In genomic region chr7:141143112-141143511, GRCm38 (mm10) we compare ENCODE assay signal across 8 mouse cellular contexts. TPM values are rescaled to one million over a fixed set of nuclear protein-coding genes. Genes with fewer than 3 reads are reported as not detected.
DNase-seq lines count a peak whose midpoint lies in the region; ATAC-seq lines count a peak whose summit lies in the region.

No protein-coding gene starts in this region.

- 41% methylated on average over 5 of the region's 5 CpGs for WGBS in liver, embryonic 15.5 days (ENCODE audit: insufficient replicate concordance)
- WGBS in heart, embryonic 11.5 days (ENCODE audit: insufficient replicate concordance) = 60% methylated on average over 5 of the region's 5 CpGs

- peaks cover 99% of the 10 kb centered on the region for H3K36me3 ChIP-seq in liver, embryonic 15.5 days (replicated peaks)
- H3K36me3 ChIP-seq in heart, embryonic 11.5 days (ENCODE audit: control insufficient read depth, insufficient read depth, low read length) = peaks cover 10% of the 10 kb centered on the region; the same call in 1 of the 2 replicates

- no peak for ATAC-seq in liver, embryonic 15.5 days (ENCODE audit: insufficient read depth)
- no peak for ATAC-seq in heart, embryonic 11.5 days (replicated peaks; ENCODE audit: insufficient number of reproducible peaks, low FRiP score, low TSS enrichment)

- H3K4me1 ChIP-seq in liver, embryonic 15.5 days (replicated peaks) = peaks cover 98% of the 10 kb centered on the region
- no peaks in the 10 kb centered on the region; the same call in 1 of the 2 replicates for H3K4me1 ChIP-seq in heart, embryonic 11.5 days (ENCODE audit: control insufficient read depth, insufficient read depth, low read length)

- no peak overlapping the region for H3K4me2 ChIP-seq in liver, embryonic 15.5 days
- no peak overlapping the region for H3K4me2 ChIP-seq in heart, embryonic 11.5 days

- peak; percentile 32 for DNase-seq in left cerebral cortex, postnatal 4 days
- no peak for DNase-seq in left cerebral cortex, adult 11 months (ENCODE audit: low spot score)
- DNase-seq in R1 (ENCODE audit: low read depth, low spot score) = peak; percentile 80
- DNase-seq in embryo, embryonic 10.5 days (ENCODE audit: low spot score) = peak; percentile 59
- peak; percentile 30 to 44 for DNase-seq in spleen, postnatal 36 days (ENCODE audit: low spot score in 2 of 2)
- DNase-seq in heart, adult 8-10 months (ENCODE audit: low spot score) = no peak

- peak overlapping the region; percentile 51 for H3K27ac ChIP-seq in liver, embryonic 15.5 days (replicated peaks)
- no peak overlapping the region for H3K27ac ChIP-seq in heart, embryonic 11.5 days (ENCODE audit: low read depth, low read length)

- H3K9ac ChIP-seq in liver, embryonic 15.5 days = no peak overlapping the region
- H3K9ac ChIP-seq in heart, embryonic 11.5 days (ENCODE audit: low read depth, low read length) = no peak overlapping the region

- H3K4me3 ChIP-seq in liver, embryonic 15.5 days (replicated peaks) = no peak overlapping the region
- no peak overlapping the region for H3K4me3 ChIP-seq in heart, embryonic 11.5 days (ENCODE audit: low read depth, low read length)

- no peaks in the 10 kb centered on the region for H3K9me3 ChIP-seq in liver, embryonic 15.5 days (replicated peaks)
- no peaks in the 10 kb centered on the region for H3K9me3 ChIP-seq in heart, embryonic 11.5 days (replicated peaks; ENCODE audit: control insufficient read depth, low read length)

- intact Hi-C loops in left cerebral cortex, postnatal 4 days (cut with DNase I) = no loop called here

- H3K27me3 ChIP-seq in liver, embryonic 15.5 days = no peaks in the 10 kb centered on the region
- no peaks in the 10 kb centered on the region for H3K27me3 ChIP-seq in heart, embryonic 11.5 days (ENCODE audit: control insufficient read depth, insufficient read depth, low read length)

RNA-seq across cellular contexts. Expression of gene Ptdss2, which starts 20.9 kb away (rescaled TPM):
- 10 to 100 TPM; 50.1 to 53.9 TPM for total RNA-seq in left cerebral cortex, postnatal 4 days (2021)
- 138 and 140 TPM in 2 replicates for polyA plus RNA-seq in liver, embryonic 15.5 days (2015; fragmentation: Nextera tagmentation; extraction: Ambion mirVana)
- 65.0 and 71.2 TPM in 2 replicates for polyA plus RNA-seq in heart, embryonic 11.5 days (2014; fragmentation: Nextera tagmentation; extraction: Ambion mirVana)
- total RNA-seq in heart, adult 8-10 months (2022) = 10 to 100 TPM; 28.0 to 35.8 (median 29.7) TPM

RNA-seq across cellular contexts. Expression of gene Ano9, which starts 25.5 kb away (rescaled TPM):
- not detected for total RNA-seq in left cerebral cortex, postnatal 4 days (2021)
- polyA plus RNA-seq in liver, embryonic 15.5 days (2015; fragmentation: Nextera tagmentation; extraction: Ambion mirVana) = 0.99 and 1.5 TPM in 2 replicates
- polyA plus RNA-seq in heart, embryonic 11.5 days (2014; fragmentation: Nextera tagmentation; extraction: Ambion mirVana) = 0.31 TPM in 1 of 2 replicates, not detected in the other
- total RNA-seq in heart, adult 8-10 months (2022) = under 1 TPM in 3 of 4 experiments, not detected in 1; 0.08 to 0.41 (median 0.14) TPM

RNA-seq across cellular contexts. Expression of gene Rnh1, which starts 29.5 kb away (rescaled TPM):
- total RNA-seq in left cerebral cortex, postnatal 4 days (2021) = 10 to 100 TPM; 20.1 to 25.3 TPM
- polyA plus RNA-seq in liver, embryonic 15.5 days (2015; fragmentation: Nextera tagmentation; extraction: Ambion mirVana) = 64.3 and 76.1 TPM in 2 replicates
- polyA plus RNA-seq in heart, embryonic 11.5 days (2014; fragmentation: Nextera tagmentation; extraction: Ambion mirVana) = 95.3 and 103 TPM in 2 replicates
- 10 to 100 TPM; 71.3 to 75.2 (median 72.9) TPM for total RNA-seq in heart, adult 8-10 months (2022)

RNA-seq across cellular contexts. Expression of gene Sigirr, which starts 42.7 kb away (rescaled TPM):
- 1 to 10 TPM; 2.8 to 2.9 TPM for total RNA-seq in left cerebral cortex, postnatal 4 days (2021)
- 22.1 and 28.1 TPM in 2 replicates for polyA plus RNA-seq in liver, embryonic 15.5 days (2015; fragmentation: Nextera tagmentation; extraction: Ambion mirVana)
- 2.3 and 3.0 TPM in 2 replicates for polyA plus RNA-seq in heart, embryonic 11.5 days (2014; fragmentation: Nextera tagmentation; extraction: Ambion mirVana)
- 1 to 10 TPM; 4.8 to 6.5 (median 5.6) TPM for total RNA-seq in heart, adult 8-10 months (2022)

RNA-seq across cellular contexts. Expression of gene Hras, which starts 50.7 kb away (rescaled TPM):
- total RNA-seq in left cerebral cortex, postnatal 4 days (2021) = 100 to 1,000 TPM; 194 to 211 TPM
- polyA plus RNA-seq in liver, embryonic 15.5 days (2015; fragmentation: Nextera tagmentation; extraction: Ambion mirVana) = 83.0 and 98.2 TPM in 2 replicates
- 73.1 and 80.9 TPM in 2 replicates for polyA plus RNA-seq in heart, embryonic 11.5 days (2014; fragmentation: Nextera tagmentation; extraction: Ambion mirVana)
- total RNA-seq in heart, adult 8-10 months (2022) = 100 to 1,000 TPM in 1 of 4 experiments, 10 to 100 TPM in 3; 81.0 to 107 (median 87.7) TPM

Comparison
In these comparisons a context has a peak if more than half of its experiments do, and no peak if none do; other contexts are left out.
1. DNase-seq: peak in left cerebral cortex, postnatal 4 days (single experiment), R1 (single experiment), embryo, embryonic 10.5 days (single experiment) and spleen, postnatal 36 days (2 of 2); none in left cerebral cortex, adult 11 months (single experiment) and heart, adult 8-10 months (single experiment).